ENCODE assay signal across 17 mouse cellular contexts in genomic region chr7:66652216-66652615, GRCm38 (mm10). TPM values are rescaled to one million over a fixed set of nuclear protein-coding genes. Genes with fewer than 3 reads are reported as not detected.
DNase-seq lines count a peak whose midpoint lies in the region; ATAC-seq lines count a peak whose summit lies in the region.
"Had no signal": no experiment of that assay in that cellular context is flagged by ENCODE, and none has a peak within 500 bp of the region (broad histone marks: within the 10 kb centered on the region; RNA-seq: fewer than 3 reads in every experiment).

No protein-coding gene starts in this region.

- H3K9me3 ChIP-seq in hindbrain, embryonic 14.5 days (ENCODE audit: control insufficient read depth, low read length), result no peaks in the 10 kb centered on the region
- H3K9me3 ChIP-seq: forebrain, embryonic 15.5 days; limb, embryonic 15.5 days; lung, embryonic 15.5 days had no signal

- H3K4me2 ChIP-seq in hindbrain, embryonic 14.5 days (replicated peaks), result no peak overlapping the region
- H3K4me2 ChIP-seq: forebrain, embryonic 15.5 days; limb, embryonic 15.5 days; lung, embryonic 15.5 days had no signal

- DNase-seq in 416B (ENCODE audit: low read depth) (peak; percentile 74), ES-CJ7 (ENCODE audit: low read depth, low spot score) (peak; percentile 14)
- DNase-seq in hindbrain, embryonic 14.5 days (ENCODE audit: low spot score), result no peak
- DNase-seq in retina, postnatal 1 day, result no peak
- DNase-seq in c-Kit-positive CD71-positive TER-119-positive erythroid progenitor cells, embryonic 14.5 days (ENCODE audit: low spot score), result no peak
- DNase-seq in lung, postnatal 36 days, result no peak
- DNase-seq: adrenal gland, postnatal 14 days; cerebellum, adult 8-10 months; gastrocnemius, adult 2 months; heart, postnatal 10 days had no signal

- H3K4me3 ChIP-seq in hindbrain, embryonic 14.5 days (replicated peaks; ENCODE audit: low read length), result no peak overlapping the region
- H3K4me3 ChIP-seq: forebrain, embryonic 15.5 days; gastrocnemius, adult 2 months; limb, embryonic 15.5 days; lung, embryonic 15.5 days had no signal

- no peaks in the 10 kb centered on the region for H3K4me1 ChIP-seq in hindbrain, embryonic 14.5 days (replicated peaks; ENCODE audit: control insufficient read depth, insufficient read depth, low read length)
- H3K4me1 ChIP-seq: forebrain, embryonic 15.5 days; limb, embryonic 15.5 days; lung, embryonic 15.5 days had no signal

- peak; percentile 61 for ATAC-seq in granulocyte monocyte progenitor cell, adult 5-6 weeks (replicated peaks; ENCODE audit: poor library complexity, severe bottlenecking)
- ATAC-seq in neutrophil, adult 5-6 weeks (ENCODE audit: extremely low read depth, insufficient number of reproducible peaks, low FRiP score, poor library complexity, severe bottlenecking), result 0 out of 2 replicates have a peak, but pooled peaks have one; percentile 18
- ATAC-seq in hindbrain, embryonic 14.5 days (ENCODE audit: low FRiP score), result no peak
- ATAC-seq: forebrain, embryonic 15.5 days had no signal

- WGBS in hindbrain, embryonic 14.5 days, result 90% methylated on average over 4 of the region's 4 CpGs

- no peak overlapping the region for H3K9ac ChIP-seq in hindbrain, embryonic 14.5 days
- H3K9ac ChIP-seq: forebrain, embryonic 15.5 days; limb, embryonic 15.5 days; lung, embryonic 15.5 days had no signal

- H3K27me3 ChIP-seq in hindbrain, embryonic 14.5 days (ENCODE audit: control insufficient read depth, insufficient read depth, low read length), result no peaks in the 10 kb centered on the region
- H3K27me3 ChIP-seq: CH12.LX; forebrain, embryonic 15.5 days; limb, embryonic 15.5 days; lung, embryonic 15.5 days had no signal

- peaks cover 22% of the 10 kb centered on the region for H3K36me3 ChIP-seq in hindbrain, embryonic 14.5 days (replicated peaks; ENCODE audit: control insufficient read depth, insufficient read depth)

- H3K27ac ChIP-seq in hindbrain, embryonic 14.5 days, result no peak overlapping the region
- H3K27ac ChIP-seq: forebrain, embryonic 15.5 days; gastrocnemius, adult 2 months; kidney, postnatal 0 days; limb, embryonic 15.5 days; lung, embryonic 15.5 days had no signal

RNA-seq across cellular contexts. Expression of gene Asb7, which starts 37.2 kb away (rescaled TPM):
- total RNA-seq in granulocyte monocyte progenitor cell, adult 5-6 weeks (2014; fragmentation: Nextera tagmentation), result 13.3 and 16.6 TPM in 2 replicates
- total RNA-seq in granulocyte monocyte progenitor cell, adult 5-6 weeks (2017), result 7.5 and 9.5 TPM in 2 replicates
- 34.6 and 40.2 TPM in 2 replicates for total RNA-seq in neutrophil, adult 5-6 weeks (2017)
- polyA plus RNA-seq in hindbrain, embryonic 14.5 days (2014; fragmentation: Nextera tagmentation; extraction: Ambion mirVana), result 15.2 and 15.8 TPM in 2 replicates

RNA-seq across cellular contexts. Expression of gene Lins1, which starts 37.5 kb away (rescaled TPM):
- total RNA-seq in granulocyte monocyte progenitor cell, adult 5-6 weeks (2014; fragmentation: Nextera tagmentation), result 19.6 and 25.2 TPM in 2 replicates
- 8.6 and 11.2 TPM in 2 replicates for total RNA-seq in granulocyte monocyte progenitor cell, adult 5-6 weeks (2017)
- 19.7 and 22.0 TPM in 2 replicates for total RNA-seq in neutrophil, adult 5-6 weeks (2017)
- 18.0 and 18.5 TPM in 2 replicates for polyA plus RNA-seq in hindbrain, embryonic 14.5 days (2014; fragmentation: Nextera tagmentation; extraction: Ambion mirVana)

Comparison
In these comparisons a context has a peak if more than half of its experiments do, and no peak if none do; other contexts are left out.
1. DNase-seq: peak in 416B (single experiment) and ES-CJ7 (single experiment); none in hindbrain, embryonic 14.5 days (single experiment), retina, postnatal 1 day (single experiment), c-Kit-positive CD71-positive TER-119-positive erythroid progenitor cells, embryonic 14.5 days (single experiment) and lung, postnatal 36 days (single experiment).